Mouse (Mus musculus) lung, postnatal 0 days (tissue): Measurements from ENCODE around the gene Evx2.

Experiments
- CTCF ChIP-seq: IDR thresholded peaks from 2 replicates; pipeline ENCODE4 v1.5.1; 2016; ENCODE audit warnings: antibody characterized with exemption, mild to moderate bottlenecking
- EP300 ChIP-seq: IDR thresholded peaks from 2 replicates; pipeline ENCODE4 v1.6.1; 2016; ENCODE audit warnings: antibody characterized with exemption, mild to moderate bottlenecking, control low read depth

DNA sequence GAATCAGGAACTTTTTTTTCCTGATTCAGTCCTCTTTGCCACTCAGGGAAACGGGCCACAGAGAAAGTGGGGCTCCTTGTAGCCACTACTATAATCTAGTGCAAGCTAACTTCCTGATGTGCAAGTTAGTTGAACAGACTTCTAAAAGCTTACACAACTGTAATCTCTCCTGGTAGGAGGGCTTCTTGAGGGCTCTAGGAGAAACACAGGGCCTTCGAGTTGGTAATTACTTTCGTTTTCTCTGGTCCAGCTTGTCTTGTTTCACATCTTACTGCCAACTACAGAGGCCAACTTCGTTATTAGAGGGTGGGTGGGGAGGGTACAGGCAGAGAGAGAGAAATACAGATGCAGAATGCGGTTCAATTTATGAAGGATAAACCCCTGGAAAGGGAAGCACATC, 12.5 kb upstream of the Evx2 start:
- no peak for TF ChIP-seq EP300
- TF ChIP-seq CTCF = no peak
